Mouse (Mus musculus) gastrocnemius, adult 2 months (tissue): Measurements from ENCODE around the gene Psmb7. TPM values are rescaled to one million over a fixed set of nuclear protein-coding genes. Genes with fewer than 3 reads are reported as not detected.

Experiments used
- DNase-seq: peaks from one replicate; pipeline ENCODE4 v3.0.0; 2022
- H3K27ac ChIP-seq: fragments of 200-600 bp; 2 replicates; pipeline ENCODE4 v1.8.1; 2022; ENCODE audit warnings: mild to moderate bottlenecking
- H3K4me3 ChIP-seq: fragments of 200-600 bp; 2 replicates; pipeline ENCODE4 v1.8.1; 2022; ENCODE audit warnings: mild to moderate bottlenecking, moderate library complexity
- CTCF ChIP-seq: fragments of 200-600 bp; IDR thresholded peaks from 2 replicates; pipeline ENCODE4 v1.8.1; 2022; ENCODE audit warnings: antibody characterized with exemption, mild to moderate bottlenecking, moderate library complexity
- intact Hi-C: fragments of 180-260 bp; cut with DNase I; formaldehyde crosslinking; loops from one replicate; pipeline ENCODE4 v1.15.1; 2025
- total RNA-seq, 2 experiments: library from RNA; stranded (reverse); gene quantifications; 2 replicates each; pipeline ENCODE4 v1.2.3; 2021

Gene Psmb7
- total RNA-seq, 2 experiments from 2014 or later: 295 to 298 TPM

- no peak for DNase-seq
- no peak overlapping the region for H3K27ac ChIP-seq
- no peak overlapping the region for H3K4me3 ChIP-seq
- TF ChIP-seq CTCF: no peak
- intact Hi-C loops: no loop called here
Observed at GRCm38 (mm10) chr2:38628801-38629200, 15.1 kb downstream of the Psmb7 start.

DNA sequence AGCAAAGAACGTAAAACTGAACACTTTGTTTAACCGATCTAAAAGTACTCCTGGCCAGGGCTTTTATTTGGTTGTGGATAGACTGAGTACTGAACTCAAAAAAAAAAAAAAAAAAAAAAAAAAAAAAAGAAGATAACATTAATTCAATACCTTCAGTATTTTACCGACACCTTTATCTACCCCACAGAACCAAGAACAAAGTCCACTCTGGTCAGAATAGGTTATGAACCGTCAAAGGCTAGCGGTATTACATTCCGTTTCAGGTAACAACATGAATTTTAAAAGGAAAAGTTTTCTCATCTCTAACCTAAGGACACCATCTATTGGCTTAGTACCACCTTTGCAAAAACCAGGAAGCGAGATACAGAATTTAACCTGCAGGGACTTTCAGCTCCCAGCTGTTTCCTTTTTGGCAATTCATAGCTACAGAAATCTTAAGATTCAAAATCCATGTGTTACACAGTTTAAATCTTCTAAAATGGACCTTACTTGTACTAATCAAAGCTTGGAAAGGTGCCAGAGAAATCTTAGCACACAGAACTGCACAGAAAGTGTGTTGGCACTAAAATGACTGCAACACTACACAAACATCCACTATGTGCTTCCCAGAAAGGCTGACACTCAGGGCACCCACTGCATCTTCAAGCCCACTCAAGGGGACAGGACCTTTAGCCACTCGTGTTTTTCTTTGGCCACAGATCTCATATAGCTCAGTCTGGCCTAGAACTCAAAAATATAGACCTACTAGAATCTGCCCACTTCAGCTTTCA is 19.9 kb downstream of the Psmb7 start:
- DNase-seq: no peak
- Histone ChIP-seq H3K27ac (no peak overlapping the region), H3K4me3 (no peak overlapping the region)
- TF ChIP-seq CTCF: no peak
- intact Hi-C loops: no loop called here

DNA sequence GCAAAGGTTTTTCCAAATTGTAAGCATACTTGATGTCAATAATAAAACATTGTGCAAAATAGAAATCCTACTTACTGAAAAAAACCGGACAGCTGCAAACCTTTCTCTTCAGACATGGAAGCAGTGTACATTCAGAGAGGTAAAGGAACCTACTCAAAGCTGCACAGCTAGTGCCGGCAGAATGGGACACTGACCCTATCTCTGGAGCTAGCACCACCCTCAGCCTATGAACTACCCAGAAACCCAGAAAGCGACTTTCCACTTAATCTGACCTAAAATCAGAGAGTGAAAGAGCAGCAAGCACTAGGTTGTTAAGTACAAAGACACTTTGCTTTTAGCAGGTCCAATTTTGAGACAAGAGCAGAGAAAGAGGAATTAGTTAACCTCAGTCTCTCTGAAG is 20.5 kb downstream of the Psmb7 start:
- no peak overlapping the region for H3K4me3 ChIP-seq
- no peak overlapping the region for H3K27ac ChIP-seq
- TF ChIP-seq CTCF: no peak
- intact Hi-C loops: no loop called here
- no peak for DNase-seq

DNA sequence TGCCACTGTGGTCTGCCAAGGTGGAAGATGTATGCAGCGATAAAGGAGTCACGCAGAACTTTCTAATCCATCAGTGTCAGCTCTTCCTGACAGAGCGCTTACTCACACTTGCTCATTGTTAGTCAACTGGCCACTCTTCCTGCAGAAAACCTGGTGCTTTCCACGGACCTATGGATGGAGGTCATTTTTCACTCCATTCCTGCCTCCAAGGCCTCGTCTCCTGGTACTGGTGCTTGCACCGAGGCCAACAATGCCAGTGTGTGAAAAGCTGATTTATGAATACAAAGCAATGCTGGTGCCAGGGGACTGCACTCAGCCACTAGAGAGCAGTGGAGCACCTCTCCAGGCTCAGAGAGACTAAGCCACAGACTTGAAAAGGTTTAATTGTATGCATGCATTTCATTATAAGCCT is 22.3 kb downstream of the Psmb7 start:
- TF ChIP-seq CTCF: peak; percentile 30; the same call in 1 of the 2 replicates
- no peak for DNase-seq
- intact Hi-C loops: no loop called here
- Histone ChIP-seq H3K27ac (no peak overlapping the region), H3K4me3 (no peak overlapping the region)

- no peak for DNase-seq
- intact Hi-C loops: no loop called here
- TF ChIP-seq CTCF: no peak
- Histone ChIP-seq H3K4me3 (no peak overlapping the region), H3K27ac (no peak overlapping the region)
Observed at GRCm38 (mm10) chr2:38621076-38621475, 22.8 kb downstream of the Psmb7 start.

GRCm38 (mm10) chr2:38619777-38620176 is 24.1 kb downstream of the Psmb7 start:
- intact Hi-C loops: no loop called here
- peak overlapping the region; percentile 38; the same call in 1 of the 2 replicates for H3K27ac ChIP-seq
- peak; percentile 36 for DNase-seq
- no peak overlapping the region for H3K4me3 ChIP-seq
- no peak for TF ChIP-seq CTCF

DNA sequence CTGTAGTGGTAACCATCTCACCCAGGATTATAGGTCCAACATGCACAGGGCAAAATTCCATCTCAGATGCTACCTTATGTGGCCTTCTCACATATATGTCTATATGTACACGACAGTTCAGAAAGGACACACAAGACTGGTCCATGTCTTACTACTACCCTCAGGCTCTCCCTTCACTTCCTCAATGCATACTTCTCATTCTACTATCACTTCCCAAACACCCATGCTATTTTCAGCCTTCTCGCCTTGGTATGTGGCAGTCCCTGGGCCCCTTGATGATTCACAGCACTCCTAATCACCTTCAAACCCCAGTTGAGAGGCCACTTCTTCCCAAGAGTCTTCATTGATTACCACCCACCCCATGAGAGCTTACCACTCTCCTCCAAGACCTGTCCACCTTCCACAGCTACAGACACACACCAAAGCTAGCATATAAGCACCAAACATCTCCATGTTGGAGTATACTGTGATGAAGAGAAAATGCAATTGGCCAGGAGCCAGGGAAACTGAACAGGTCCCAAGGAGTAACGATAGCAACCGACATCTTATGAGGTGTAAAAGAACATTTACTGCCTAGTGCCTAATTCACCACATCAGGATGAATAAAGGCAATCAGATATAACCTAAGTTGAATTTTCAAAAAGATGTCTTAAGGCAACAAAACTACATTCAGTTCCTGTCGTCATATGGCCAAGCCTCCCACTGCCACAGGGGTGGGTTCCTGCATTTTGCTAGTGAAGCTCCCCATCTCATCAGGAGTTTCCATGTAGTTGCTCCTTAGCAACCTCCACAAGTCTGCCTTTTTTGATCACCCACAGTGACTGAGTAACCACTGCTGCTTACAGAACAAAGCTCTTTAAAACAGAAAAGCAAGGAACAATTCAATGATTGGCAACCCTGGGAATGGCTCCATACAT is 26.7 kb downstream of the Psmb7 start:
- intact Hi-C loops: no loop called here
- no peak overlapping the region for H3K4me3 ChIP-seq
- DNase-seq: no peak
- no peak for TF ChIP-seq CTCF
- no peak overlapping the region for H3K27ac ChIP-seq

GRCm38 (mm10) chr2:38616072-38616471 is 27.8 kb downstream of the Psmb7 start:
- no peak overlapping the region for H3K4me3 ChIP-seq
- DNase-seq: peak; percentile 50
- intact Hi-C loops: no loop called here
- peak; percentile 58 for TF ChIP-seq CTCF
- H3K27ac ChIP-seq: peak overlapping the region; percentile 64

- H3K4me3 ChIP-seq: no peak overlapping the region
- no peak for TF ChIP-seq CTCF
- no peak for DNase-seq
- H3K27ac ChIP-seq: peak overlapping the region; percentile 85
- intact Hi-C loops: no loop called here
Observed at GRCm38 (mm10) chr2:38614437-38614836, 29.4 kb downstream of the Psmb7 start.

GRCm38 (mm10) chr2:38613576-38613975 is 30.3 kb downstream of the Psmb7 start:
- Histone ChIP-seq H3K27ac (peak overlapping the region; percentile 85), H3K4me3 (peak overlapping the region; percentile 25)
- intact Hi-C loops: no loop called here
- DNase-seq: peak; percentile 48
- TF ChIP-seq CTCF: no peak

GRCm38 (mm10) chr2:38612596-38612995 is 31.3 kb downstream of the Psmb7 start:
- intact Hi-C loops: no loop called here
- H3K27ac ChIP-seq: peak overlapping the region; percentile 85
- no peak for TF ChIP-seq CTCF
- H3K4me3 ChIP-seq: peak overlapping the region; percentile 25
- no peak for DNase-seq

DNA sequence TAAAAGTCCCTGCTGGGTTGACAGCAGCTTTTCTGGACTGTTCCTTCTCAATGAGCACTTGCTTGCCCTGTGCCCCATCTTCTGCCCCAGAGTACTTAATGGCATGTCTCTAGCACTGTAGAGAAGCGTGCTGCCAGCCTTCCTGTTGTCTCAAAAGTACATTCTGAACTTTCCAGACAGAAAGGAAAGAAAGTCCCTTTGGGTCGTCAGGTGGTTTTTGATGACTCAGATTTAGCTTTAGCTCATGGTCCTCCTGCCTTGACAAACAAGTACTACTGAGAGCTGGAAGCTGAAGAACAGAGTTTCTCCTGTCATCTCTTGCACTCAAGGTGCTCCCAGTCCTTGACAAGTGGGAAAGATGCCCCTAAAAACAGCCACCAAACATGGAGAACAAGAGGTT is 33.7 kb downstream of the Psmb7 start:
- DNase-seq: no peak
- intact Hi-C loops: no loop called here
- no peak for TF ChIP-seq CTCF
- peak overlapping the region; percentile 85 for H3K27ac ChIP-seq
- H3K4me3 ChIP-seq: no peak overlapping the region

GRCm38 (mm10) chr2:38609310-38609709 is 34.6 kb downstream of the Psmb7 start:
- TF ChIP-seq CTCF: no peak
- no peak for DNase-seq
- intact Hi-C loops: no loop called here
- Histone ChIP-seq H3K4me3 (no peak overlapping the region), H3K27ac (peak overlapping the region; percentile 85)
